Mouse (Mus musculus) limb, embryonic 12.5 days (tissue): ENCODE measurements around the gene Samd1. TPM values are rescaled to one million over a fixed set of nuclear protein-coding genes. Genes with fewer than 3 reads are reported as not detected.

Experiments used
- ATAC-seq: fragments of 200-750 bp; cut with Nextera tagmentation; 2 replicates; pipeline ENCODE4 v1.8.0; 2017; ENCODE audit warnings: low read depth, moderate TSS enrichment; ENCODE audit not compliant: insufficient number of reproducible peaks, insufficient read depth, low FRiP score, low TSS enrichment
- H3K27ac ChIP-seq: fragments of 300-500 bp; sonication (generic); 2 replicates; pipeline ENCODE4 v1.5.1; 2016; ENCODE audit warnings: mild to moderate bottlenecking, moderate library complexity
- H3K27me3 ChIP-seq: fragments of 300-500 bp; sonication (generic); 2 replicates; pipeline ENCODE4 v1.6.1; 2016; ENCODE audit warnings: mild to moderate bottlenecking, moderate library complexity
- H3K36me3 ChIP-seq: fragments of 300-500 bp; sonication (generic); 2 replicates; pipeline ENCODE4 v1.6.1; 2016; ENCODE audit warnings: mild to moderate bottlenecking, moderate library complexity
- H3K4me1 ChIP-seq: fragments of 300-500 bp; sonication (generic); replicated peaks from 2 replicates; pipeline ENCODE4 v1.6.1; 2016
- H3K4me2 ChIP-seq: fragments of 300-500 bp; sonication (generic); 2 replicates; pipeline ENCODE4 v1.6.1; 2016; ENCODE audit warnings: mild to moderate bottlenecking, moderate library complexity
- H3K4me3 ChIP-seq: fragments of 300-500 bp; sonication (generic); replicated peaks from 2 replicates; pipeline ENCODE4 v1.5.1; 2016; ENCODE audit warnings: mild to moderate bottlenecking
- H3K9ac ChIP-seq: fragments of 300-500 bp; sonication (generic); replicated peaks from 2 replicates; pipeline ENCODE4 v1.6.1; 2016; ENCODE audit warnings: mild to moderate bottlenecking, moderate library complexity
- H3K9me3 ChIP-seq: fragments of 300-500 bp; sonication (generic); 2 replicates; pipeline ENCODE4 v1.6.1; 2016; ENCODE audit warnings: mild to moderate bottlenecking, moderate library complexity
- WGBS: fragments of 180-500 bp; shearing (Covaris S2); methylation state at CpG from one replicate; pipeline ENCODE4 v1.1.7; 2016; 5-methylcytosine and 5-hydroxymethylcytosine counted together
- polyA plus RNA-seq: library from polyadenylated mRNA; unstranded; fragments of >200 nt; fragmentation: Nextera tagmentation; extraction: Ambion mirVana; gene quantifications from 2 replicates; pipeline ENCODE4 v1.2.1, GENCODE M21; 2016

The Samd1 gene
- polyA plus RNA-seq, 1 experiment from 2014 or later = 14.4 TPM

DNA sequence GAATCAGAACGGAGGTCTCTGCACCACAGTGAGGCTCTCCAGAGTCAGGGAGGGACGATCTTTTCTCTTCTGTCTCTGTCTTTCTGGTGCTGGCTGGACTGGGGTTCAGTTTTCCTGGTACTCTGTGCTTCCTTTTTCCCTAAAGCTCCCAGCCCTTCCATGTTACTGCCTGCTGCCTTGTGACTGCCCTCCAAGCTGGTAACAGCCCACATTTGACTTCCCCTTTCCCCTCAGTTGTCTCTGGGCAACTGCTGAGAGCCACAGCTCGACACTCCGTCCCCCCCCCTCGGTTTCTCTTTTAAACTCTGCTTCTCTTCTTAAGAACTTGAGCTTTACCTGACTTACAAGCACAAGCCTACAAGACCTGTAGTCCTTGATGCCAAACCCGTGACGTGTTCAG, 8.2 kb upstream of the Samd1 start:
- H3K4me3 ChIP-seq = no peak overlapping the region
- no peak for ATAC-seq
- no peak overlapping the region for H3K27ac ChIP-seq
- no peaks in the 10 kb centered on the region for H3K4me1 ChIP-seq
- H3K9me3 ChIP-seq = no peaks in the 10 kb centered on the region
- no peaks in the 10 kb centered on the region for H3K27me3 ChIP-seq
- 87% methylated on average over 7 of the region's 7 CpGs for WGBS
- H3K9ac ChIP-seq = no peak overlapping the region
- H3K4me2 ChIP-seq = no peak overlapping the region
- peaks cover 89% of the 10 kb centered on the region for H3K36me3 ChIP-seq

DNA sequence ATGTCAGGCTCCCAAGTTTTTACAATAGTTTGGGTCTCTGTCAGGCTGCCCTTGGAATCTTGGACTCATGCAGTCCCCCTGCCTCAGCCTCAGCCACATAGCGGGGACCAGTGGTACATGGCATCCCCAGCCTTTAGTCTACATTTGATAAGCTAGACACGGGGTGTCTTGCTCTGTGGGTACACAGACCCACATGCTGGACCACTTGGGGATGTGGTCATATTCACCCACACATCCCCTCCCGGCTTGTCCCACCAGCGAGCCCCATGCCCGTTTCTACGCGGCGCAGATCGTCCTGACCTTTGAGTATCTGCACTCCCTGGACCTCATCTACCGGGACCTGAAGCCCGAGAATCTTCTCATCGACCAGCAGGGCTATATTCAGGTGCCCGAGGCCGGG, 7.3 kb upstream of the Samd1 start:
- no peaks in the 10 kb centered on the region for H3K4me1 ChIP-seq
- 93% methylated on average over 14 of the region's 14 CpGs for WGBS
- no peaks in the 10 kb centered on the region for H3K9me3 ChIP-seq
- H3K9ac ChIP-seq = no peak overlapping the region
- ATAC-seq = no peak
- no peak overlapping the region for H3K4me3 ChIP-seq
- H3K4me2 ChIP-seq = no peak overlapping the region
- no peaks in the 10 kb centered on the region for H3K27me3 ChIP-seq
- H3K36me3 ChIP-seq = peaks cover 89% of the 10 kb centered on the region
- H3K27ac ChIP-seq = no peak overlapping the region

DNA sequence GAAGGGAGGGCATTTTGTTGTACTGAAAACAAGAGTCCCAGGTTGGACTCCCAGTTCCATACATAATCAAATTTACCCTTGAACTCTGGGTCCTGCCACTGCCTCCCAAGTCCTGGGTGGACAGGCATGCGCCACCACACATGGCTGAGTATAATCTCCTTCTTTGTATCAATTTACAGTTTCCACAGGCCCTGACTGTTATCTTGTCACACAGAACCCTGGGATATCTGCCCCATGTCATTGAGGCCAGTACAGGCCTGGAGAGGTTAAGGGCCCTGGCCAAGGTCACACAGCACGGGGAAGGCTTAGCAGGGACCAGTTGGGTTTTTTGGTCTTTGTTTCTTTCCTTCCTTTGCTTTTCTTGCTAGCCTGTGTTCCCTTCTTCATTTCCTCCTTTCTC, 5.0 kb upstream of the Samd1 start:
- H3K36me3 ChIP-seq = peaks cover 67% of the 10 kb centered on the region
- no peaks in the 10 kb centered on the region for H3K9me3 ChIP-seq
- H3K27me3 ChIP-seq = no peaks in the 10 kb centered on the region
- H3K27ac ChIP-seq = no peak overlapping the region
- ATAC-seq = no peak
- no peak overlapping the region for H3K4me2 ChIP-seq
- H3K4me1 ChIP-seq = peaks cover 7% of the 10 kb centered on the region
- H3K9ac ChIP-seq = no peak overlapping the region
- no peak overlapping the region for H3K4me3 ChIP-seq
- 94% methylated on average over 2 of the region's 2 CpGs for WGBS

DNA sequence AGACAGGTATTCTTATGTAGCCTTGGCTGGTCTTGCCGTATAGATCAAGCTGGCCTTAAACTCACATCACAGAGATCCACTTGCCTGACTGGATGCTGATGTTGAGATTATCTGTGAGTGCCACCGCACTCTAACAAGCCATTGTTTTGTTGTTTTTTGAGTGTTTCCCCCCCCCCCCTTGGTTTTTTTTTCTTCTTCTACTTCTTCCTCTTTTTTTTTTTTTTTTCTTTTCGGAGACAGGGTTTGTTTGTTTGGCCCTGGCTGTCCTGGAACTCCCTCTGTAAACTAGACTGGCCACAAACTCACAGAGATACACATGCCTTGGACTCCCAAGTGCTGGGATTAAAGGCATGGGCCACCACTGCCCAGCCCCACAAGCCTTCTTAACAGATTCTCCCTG, 3.4 kb upstream of the Samd1 start:
- WGBS = 82% methylated on average over 3 of the region's 3 CpGs
- Histone ChIP-seq H3K36me3 (peaks cover 52% of the 10 kb centered on the region), H3K4me3 (no peak overlapping the region), H3K4me2 (no peak overlapping the region), H3K4me1 (peaks cover 12% of the 10 kb centered on the region), H3K9ac (no peak overlapping the region), H3K9me3 (no peaks in the 10 kb centered on the region), H3K27ac (no peak overlapping the region), H3K27me3 (peaks cover under 1% of the 10 kb centered on the region; the same call in 1 of the 2 replicates)
- no peak for ATAC-seq

DNA sequence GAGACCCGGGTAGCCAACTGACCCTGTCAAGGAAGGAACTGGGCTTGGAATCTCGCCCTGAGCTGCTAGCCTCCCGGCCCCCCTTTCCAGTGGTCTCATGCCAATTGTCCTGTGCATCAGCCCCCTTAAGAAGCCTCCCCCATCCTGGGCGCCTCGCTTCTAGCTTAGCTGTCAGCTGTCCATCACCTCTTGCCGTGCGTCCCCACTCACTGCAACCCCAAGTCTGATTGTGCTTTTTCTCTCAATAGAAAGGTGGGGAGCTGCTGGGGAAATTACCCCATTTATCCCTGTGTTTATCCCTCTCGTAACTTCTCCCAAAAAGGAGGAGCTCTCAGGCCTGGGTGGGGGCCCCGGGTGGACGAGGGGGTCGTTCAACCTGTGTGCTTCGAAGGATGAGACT, 1.5 kb upstream of the Samd1 start:
- Histone ChIP-seq H3K9me3 (no peaks in the 10 kb centered on the region), H3K27me3 (peaks cover 12% of the 10 kb centered on the region), H3K4me2 (peak overlapping the region; percentile 81), H3K27ac (peak overlapping the region; percentile 99), H3K36me3 (peaks cover 50% of the 10 kb centered on the region), H3K4me3 (peak overlapping the region; percentile 84), H3K4me1 (peaks cover 29% of the 10 kb centered on the region), H3K9ac (peak overlapping the region; percentile 91; the same call in 1 of the 2 replicates)
- peak; percentile 16; the same call in 1 of the 2 replicates for ATAC-seq
- WGBS = 14% methylated on average over 12 of the region's 12 CpGs

- Histone ChIP-seq H3K4me1 (peaks cover 37% of the 10 kb centered on the region), H3K4me3 (peak overlapping the region; percentile 84), H3K4me2 (peak overlapping the region; percentile 81), H3K36me3 (peaks cover 46% of the 10 kb centered on the region), H3K9me3 (no peaks in the 10 kb centered on the region), H3K27me3 (peaks cover 21% of the 10 kb centered on the region), H3K9ac (peak overlapping the region; percentile 91), H3K27ac (peak overlapping the region; percentile 99)
- WGBS = under 1% methylated on average over 39 of the region's 103 CpGs
- ATAC-seq = peak; percentile 70
Observed at GRCm38 (mm10) chr8:83996567-83997505, 636 bp upstream of the Samd1 start.

DNA sequence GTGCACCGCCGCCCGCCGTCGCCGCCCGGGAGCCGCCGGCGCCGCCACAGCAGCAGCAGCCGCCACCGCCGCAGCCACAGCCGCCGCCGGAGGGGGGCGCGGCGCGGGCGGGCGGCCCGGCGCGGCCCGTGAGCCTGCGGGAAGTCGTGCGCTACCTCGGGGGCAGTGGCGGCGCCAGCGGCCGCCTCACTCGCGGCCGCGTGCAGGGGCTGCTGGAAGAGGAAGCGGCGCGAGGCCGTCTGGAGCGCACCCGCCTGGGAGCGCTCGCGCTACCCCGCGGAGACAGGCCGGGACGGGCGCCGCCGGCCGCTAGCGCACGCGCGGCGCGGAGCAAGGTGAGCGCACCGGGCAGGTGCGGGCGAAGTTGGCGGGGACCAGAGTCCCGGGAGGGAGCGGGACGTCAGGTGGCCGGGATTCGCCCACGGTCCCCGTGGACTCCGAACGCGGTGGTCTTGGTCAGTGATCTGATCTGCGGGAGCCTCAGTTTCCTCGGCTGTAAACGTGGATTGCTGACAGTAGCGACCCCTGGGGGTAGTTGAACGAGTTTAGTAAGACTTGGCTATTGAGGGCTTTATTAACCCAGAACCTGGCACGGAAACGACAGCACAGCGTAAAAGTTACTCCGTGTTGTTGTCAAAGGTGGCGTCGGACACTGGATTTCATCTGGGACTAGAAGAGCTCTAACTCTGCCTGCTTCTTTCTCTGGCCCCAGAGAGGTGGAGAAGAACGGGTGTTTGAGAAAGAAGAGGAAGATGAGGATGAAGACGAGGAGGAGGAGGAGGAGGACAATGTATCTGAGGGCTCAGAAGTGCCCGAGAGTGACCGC, 972 bp downstream of the Samd1 start:
- Histone ChIP-seq H3K36me3 (peaks cover 35% of the 10 kb centered on the region), H3K4me1 (peaks cover 41% of the 10 kb centered on the region), H3K4me3 (peak overlapping the region; percentile 84), H3K9me3 (no peaks in the 10 kb centered on the region), H3K27me3 (peaks cover 21% of the 10 kb centered on the region), H3K27ac (peak overlapping the region; percentile 91), H3K4me2 (peak overlapping the region; percentile 87), H3K9ac (peak overlapping the region; percentile 75)
- no peak for ATAC-seq
- under 1% methylated on average over 66 of the region's 92 CpGs for WGBS

GRCm38 (mm10) chr8:83999057-83999705, 1.7 kb downstream of the Samd1 start:
- peaks cover 34% of the 10 kb centered on the region for H3K36me3 ChIP-seq
- peak overlapping the region; percentile 75 for H3K9ac ChIP-seq
- peaks cover 21% of the 10 kb centered on the region for H3K27me3 ChIP-seq

GRCm38 (mm10) chr8:83999825-84000224, 2.4 kb downstream of the Samd1 start:
- WGBS = 88% methylated on average over 2 of the region's 2 CpGs
- H3K4me1 ChIP-seq = peaks cover 50% of the 10 kb centered on the region

More at GRCm38 (mm10) chr8:83999057-83999705, 1.7 kb downstream of the Samd1 start:
- Histone ChIP-seq H3K4me3 (peak overlapping the region; percentile 84), H3K9me3 (no peaks in the 10 kb centered on the region), H3K4me2 (peak overlapping the region; percentile 87), H3K27ac (no peak overlapping the region), H3K4me1 (peaks cover 47% of the 10 kb centered on the region)
- no peak for ATAC-seq
- 64% methylated on average over 16 of the region's 16 CpGs for WGBS

GRCm38 (mm10) chr8:84001281-84002000, 4.0 kb downstream of the Samd1 start, which contains the start of gene 1700067K01Rik:
Gene 1700067K01Rik, plus strand, starts transcription at chr8:84001502.
- Histone ChIP-seq H3K27me3 (peaks cover 21% of the 10 kb centered on the region), H3K27ac (no peak within 1 kb of the TSS), H3K4me3 (peak within 1 kb of the TSS; percentile 15), H3K9me3 (no peaks in the 10 kb centered on the region), H3K36me3 (peaks cover 23% of the 10 kb centered on the region), H3K4me1 (peaks cover 43% of the 10 kb centered on the region), H3K4me2 (peak within 1 kb of the TSS; percentile 47), H3K9ac (peak within 1 kb of the TSS; percentile 53)
- ATAC-seq = no peak
- 27% methylated on average over 59 of the region's 61 CpGs for WGBS

More at GRCm38 (mm10) chr8:83999825-84000224, 2.4 kb downstream of the Samd1 start:
- peaks cover 21% of the 10 kb centered on the region for H3K27me3 ChIP-seq
- H3K9me3 ChIP-seq = no peaks in the 10 kb centered on the region
- no peak overlapping the region for H3K9ac ChIP-seq
- no peak overlapping the region for H3K27ac ChIP-seq
- peaks cover 27% of the 10 kb centered on the region for H3K36me3 ChIP-seq
- H3K4me2 ChIP-seq = peak overlapping the region; percentile 87
- H3K4me3 ChIP-seq = peak overlapping the region; percentile 84
- no peak for ATAC-seq
